Mouse (Mus musculus) WW6 (cell line): ENCODE measurements at regions not wholly inside any gene's neighbourhood (a gene's known extent, or its start where the extent isn't known, plus 50 kb on each side); places are given as distances from the start of the nearest gene placed in this dataset.

Source experiments
- DNase-seq: peaks from one replicate; pipeline ENCODE4 v3.0.0-alpha.2; 2013; ENCODE audit warnings: low read depth, low spot score

DNA sequence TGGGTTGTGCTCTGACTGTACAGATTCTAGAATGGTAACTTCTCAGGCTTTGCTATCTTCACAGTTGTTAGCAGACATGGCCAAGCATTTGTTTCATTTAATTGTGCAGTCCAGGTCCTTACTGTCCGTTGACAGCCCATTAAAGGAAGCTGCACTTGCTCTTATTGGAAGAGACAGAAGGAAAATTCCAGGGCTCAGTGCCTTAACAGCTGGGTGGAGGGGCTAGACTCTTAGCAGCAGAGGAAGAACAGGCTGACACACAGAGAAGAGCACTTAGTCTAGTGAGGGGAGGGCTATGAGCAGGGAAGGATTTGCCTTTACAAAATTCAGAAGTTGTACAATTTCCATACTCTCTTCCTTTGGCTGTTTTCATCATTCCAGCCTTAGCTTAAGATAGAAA lies 161.5 kb upstream of the Ghitm start:
- DNase-seq = no peak

DNA sequence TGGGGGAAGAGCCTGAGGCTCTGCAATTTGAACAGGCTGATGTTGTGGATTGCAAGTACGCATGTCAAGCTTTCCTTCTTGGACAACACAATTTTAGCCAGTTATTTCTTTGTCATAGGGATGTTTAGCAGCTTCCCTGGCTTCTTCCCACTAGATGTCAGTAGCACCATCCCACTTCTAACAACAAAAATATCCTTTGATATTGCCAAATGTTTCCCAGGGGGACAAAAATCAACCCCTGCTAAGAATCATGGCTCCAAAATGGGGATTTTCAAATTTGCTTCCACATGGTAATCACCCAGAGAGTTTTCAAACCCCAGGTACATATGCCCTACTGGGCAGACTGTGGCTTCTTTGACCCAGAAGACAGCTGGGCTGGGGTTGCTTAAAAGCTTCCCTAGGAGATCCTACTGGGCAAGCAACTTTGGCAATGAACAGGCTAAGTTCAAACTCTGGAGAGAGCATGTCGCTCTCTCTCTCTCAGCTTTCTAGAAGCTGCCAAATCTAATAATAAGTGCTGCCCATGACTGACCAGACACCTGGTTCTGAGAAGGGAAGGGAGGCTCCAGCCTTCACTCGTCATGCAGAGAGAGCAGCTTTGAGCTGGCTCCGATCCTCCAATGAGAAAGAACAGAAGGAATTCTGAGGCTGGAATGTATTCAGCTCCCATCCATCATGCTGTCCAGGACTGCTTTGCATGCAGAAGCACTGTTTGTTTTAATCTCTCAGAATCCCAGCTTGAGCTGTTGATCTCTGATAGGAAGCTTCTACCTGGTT lies 157.2 kb upstream of the Ghitm start:
- DNase-seq = no peak

DNA sequence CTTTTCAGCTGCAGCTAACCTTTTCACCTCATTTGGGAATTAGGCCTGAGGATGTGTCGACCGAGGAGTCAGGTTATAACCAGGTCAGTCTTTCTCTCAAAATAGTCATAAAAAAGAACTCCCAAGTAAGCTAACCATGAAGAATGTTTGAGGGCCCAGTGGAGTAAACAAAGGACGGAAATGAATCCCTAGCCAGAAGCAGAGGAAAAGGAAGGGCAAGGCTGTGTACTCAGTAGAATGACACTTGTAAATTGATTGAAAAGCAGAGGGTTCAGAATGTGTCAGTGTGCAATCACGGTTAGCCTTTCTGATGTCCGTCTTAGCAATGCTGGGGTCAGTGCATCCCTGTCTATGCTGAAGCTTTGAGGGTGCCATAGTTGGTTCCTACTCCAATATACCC lies 149.3 kb upstream of the Ghitm start:
- DNase-seq = no peak

DNA sequence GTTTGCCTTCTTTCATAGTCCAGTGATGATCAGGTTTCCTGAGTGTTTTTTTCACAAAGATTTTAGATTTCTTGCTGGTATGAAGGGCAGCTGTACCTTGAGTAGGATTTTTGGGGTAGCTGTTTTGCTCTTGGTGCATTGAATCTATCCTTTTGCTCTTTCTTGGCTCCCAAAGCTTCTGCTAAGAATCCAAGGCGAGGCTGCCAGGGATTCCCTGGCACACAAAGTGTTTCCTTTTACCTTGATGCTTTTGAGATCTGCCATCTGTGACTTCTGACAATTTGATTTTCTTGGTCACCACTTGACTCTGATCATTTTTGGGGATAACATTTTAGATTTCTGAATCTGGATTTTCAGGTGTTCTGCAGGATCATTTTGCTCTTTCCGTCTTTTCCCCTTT lies 144.3 kb upstream of the Ghitm start:
- no peak for DNase-seq

DNA sequence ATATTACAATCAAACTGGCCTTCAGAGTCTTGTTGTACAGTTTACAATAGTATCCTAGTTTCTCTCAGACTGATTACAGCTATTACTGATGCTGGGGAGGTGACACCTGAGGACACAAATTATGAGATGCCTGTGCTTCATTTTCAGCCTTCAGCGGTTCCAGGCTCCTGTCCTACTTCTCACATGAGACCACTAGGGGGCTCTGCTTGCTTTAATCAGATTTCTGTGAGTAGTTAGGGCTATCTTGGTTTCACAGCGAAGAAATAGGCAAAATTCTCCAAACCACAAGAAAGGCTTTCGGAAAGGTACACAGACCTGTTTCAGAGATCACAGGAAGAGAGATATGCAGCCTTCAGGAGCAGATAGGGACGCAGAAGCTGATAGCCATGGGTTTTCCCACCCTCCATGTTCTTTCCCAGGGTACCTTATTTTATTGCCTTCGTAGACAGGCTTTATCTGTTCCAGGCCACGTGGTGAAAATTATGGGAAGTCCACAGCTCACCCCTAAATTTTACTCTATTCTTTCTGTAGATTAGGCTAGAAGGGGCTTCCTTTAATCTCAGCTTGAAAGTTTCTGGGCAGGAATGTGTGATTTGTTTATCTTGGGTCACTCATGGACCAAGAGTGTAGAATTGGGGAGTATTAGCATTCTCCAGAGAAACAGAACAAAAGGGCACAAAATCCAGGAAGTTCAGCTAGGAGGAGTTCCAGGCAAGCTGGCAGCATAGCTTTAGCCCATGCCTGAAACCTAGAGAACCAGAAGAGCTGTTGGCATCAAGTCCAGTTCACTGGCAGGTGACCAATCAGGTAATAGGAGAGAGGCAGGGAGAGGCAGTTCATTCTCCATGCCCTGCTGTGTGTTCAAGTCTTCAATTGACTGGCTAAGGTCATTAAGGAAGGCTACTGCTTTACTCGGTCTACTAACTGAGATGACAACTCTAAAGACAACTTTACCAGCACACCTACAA lies 141.9 kb upstream of the Ghitm start:
- DNase-seq = no peak

DNA sequence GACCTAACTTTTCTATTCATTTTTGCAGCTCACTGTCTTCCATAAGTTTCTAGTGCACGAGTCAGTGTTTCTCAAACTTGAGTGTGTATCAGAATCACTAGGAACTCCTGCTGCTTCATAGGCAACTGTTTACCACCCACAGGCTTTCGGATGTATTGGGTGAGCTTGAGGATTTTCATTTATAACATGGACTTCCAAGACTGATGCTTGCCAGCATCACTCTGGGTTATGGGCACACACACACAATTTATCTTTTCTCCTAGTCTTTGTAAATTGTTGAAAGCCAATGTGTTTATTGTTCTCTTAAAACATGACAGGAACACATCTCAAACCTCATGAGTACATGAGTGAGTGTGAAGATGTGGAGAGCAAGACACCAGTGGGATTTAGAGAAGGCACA lies 137.0 kb upstream of the Ghitm start:
- no peak for DNase-seq

DNA sequence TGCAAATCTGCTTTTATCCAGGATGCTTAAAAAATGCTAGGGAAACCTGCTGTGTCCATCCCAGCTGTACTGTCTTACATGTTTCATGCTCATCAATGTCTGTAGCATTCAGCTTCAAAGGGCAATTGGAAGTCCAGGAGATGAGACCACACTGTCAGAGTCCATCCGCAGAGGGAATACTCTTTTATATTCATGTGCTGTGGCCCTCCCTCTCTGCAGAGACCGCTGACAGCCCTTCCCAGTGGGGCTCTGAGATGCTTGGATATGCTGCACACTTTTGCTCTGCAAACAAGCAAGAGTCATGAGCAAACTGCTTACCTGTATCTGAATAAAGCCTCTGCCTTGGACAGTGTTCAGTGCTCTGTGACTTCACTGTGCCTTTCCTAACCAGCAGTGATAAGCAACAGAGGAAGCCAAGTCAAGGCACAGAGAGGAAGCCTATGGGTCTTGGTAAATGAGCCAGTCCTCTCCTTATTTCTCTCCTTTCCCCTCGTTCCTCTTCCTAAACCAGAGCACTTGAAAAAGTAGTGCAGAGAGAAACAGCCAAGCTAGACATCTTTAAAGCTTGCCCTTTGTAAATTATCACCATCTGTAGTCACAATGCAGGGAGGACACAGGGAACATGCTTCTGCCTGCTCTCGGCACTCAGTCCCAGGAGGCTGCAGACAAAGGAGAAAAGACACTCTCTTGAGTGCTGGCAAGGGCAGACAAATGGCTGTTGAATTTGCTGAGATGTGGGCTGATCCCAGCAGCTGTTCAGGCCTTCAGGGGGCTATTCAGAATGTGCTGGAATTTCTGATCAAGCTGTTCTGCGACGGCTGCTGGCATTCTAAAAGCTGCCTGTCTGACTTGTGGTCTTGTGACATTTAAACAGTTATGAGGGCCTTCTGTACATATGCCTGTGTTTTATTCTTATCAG lies 136.2 kb upstream of the Ghitm start:
- no peak for DNase-seq

DNA sequence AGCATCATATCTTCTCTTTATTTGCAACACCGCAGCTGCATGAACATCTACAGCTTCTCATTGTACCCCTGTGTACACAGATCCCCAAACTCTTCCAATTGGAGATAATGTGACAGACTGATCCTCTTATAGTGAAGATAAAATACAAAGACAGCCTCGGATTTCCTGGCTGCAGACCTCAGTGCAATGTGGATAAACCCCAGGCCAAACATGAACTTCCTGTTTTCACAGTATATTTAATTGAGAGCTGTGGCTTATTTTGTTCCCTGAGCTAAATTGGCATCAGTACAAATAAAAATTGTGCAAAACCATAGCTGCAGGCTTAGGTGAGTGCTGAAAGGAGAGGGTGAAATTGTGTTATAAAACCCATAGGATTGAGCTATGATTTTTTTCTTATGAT lies 134.8 kb upstream of the Ghitm start:
- DNase-seq = no peak

DNA sequence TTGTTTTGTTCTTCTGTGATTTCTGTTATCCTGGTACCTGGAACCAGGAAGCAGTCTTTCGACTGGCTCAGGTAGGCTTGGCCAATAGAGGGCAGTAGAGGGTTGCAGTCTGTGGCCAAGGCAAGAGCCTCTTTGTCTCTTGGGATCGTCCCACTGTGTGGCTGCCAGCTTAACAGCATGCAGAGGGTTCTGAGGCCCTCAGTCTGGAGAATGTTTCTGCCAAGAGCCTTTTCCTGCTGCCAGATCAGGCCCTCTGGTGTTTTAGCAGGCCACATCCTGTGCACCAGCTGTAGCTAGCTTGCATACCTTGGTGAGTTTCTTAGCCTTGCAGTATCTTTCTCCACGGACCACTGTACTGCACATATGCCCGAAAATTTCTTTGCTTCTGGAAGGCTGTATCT lies 103.6 kb upstream of the Ghitm start:
- DNase-seq = peak; percentile 18

DNA sequence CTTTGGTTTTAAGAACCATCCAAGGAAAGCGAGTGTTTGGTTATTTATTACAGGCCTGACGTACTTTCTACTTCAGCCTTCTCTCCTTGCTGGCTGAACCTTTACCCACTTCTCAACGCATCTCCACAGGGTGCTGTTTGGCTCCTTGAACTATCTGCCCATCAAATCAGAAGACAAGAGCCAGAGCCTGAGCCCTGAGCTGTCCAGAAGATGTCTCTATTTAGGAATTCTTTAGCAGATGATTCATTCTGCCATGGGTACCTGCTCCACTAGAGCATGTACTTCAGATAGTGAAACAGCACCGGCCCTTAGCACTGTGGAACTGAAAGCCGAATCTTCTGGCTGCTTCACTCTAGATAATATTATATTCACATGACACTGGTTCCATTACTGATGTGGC lies 102.1 kb upstream of the Ghitm start:
- DNase-seq = no peak

DNA sequence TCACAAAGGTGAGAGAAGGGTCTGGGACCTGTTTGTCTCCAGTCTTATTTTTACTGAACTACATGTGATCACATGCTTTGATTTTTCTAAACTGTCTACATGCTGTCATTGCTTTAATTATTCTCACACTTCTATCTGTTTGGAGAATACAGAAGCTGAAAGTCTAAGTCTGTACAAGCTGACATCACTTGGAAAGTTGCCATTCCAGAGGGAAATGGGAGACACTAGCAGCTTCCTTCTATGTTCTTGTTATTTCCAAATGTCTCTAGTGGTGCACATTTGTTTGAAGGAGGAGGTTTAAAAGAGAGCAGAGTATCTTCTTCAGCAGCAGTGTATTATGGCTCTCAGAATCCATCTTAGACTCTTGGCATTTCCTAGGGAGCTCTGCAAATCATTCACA lies 73.2 kb upstream of the Ghitm start:
- DNase-seq = no peak

DNA sequence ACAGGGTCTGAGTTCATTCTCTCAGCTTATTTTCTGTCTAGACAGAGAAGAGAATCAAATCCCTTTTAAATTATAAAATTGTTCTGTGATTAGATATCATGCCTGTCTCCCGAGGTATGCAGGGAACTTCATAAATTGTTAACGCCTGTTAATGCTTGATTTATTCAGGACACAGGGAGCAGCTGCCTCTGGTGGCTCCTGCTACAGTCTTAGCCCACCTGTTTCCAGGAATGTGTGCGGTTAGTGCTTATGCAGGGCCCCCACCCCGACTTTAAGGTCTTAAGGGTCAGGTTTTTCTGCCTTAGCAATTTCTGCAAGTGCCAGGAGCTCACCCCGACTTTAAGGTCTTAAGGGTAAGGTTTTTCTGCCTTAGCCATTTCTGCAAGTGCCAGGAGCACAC lies 54.7 kb upstream of the Ghitm start:
- no peak for DNase-seq
